Mouse (Mus musculus) limb, embryonic 11.5 days (tissue): Measurements from ENCODE around the gene Tmem221. TPM values are rescaled to one million over a fixed set of nuclear protein-coding genes. Genes with fewer than 3 reads are reported as not detected.
"Not testable (repeated sequence)": the region's sequence is repeated elsewhere in the genome, so short reads cannot be mapped to it uniquely, and the experiment has no call there.

Experiments used
- ATAC-seq: fragments of 200-750 bp; cut with Nextera tagmentation; 2 replicates; pipeline ENCODE4 v1.8.0; 2017; ENCODE audit warnings: low read depth; ENCODE audit not compliant: insufficient number of reproducible peaks, low FRiP score, low TSS enrichment
- DNase-seq: peaks from one replicate; pipeline ENCODE4 v3.0.0-alpha.2; 2015; ENCODE audit warnings: low spot score
- H3K27ac ChIP-seq: fragments of 300-500 bp; sonication (generic); replicated peaks from 2 replicates; pipeline ENCODE4 v1.5.1; 2014; ENCODE audit warnings: low read depth, mild to moderate bottlenecking, low read length
- H3K27me3 ChIP-seq: fragments of 300-500 bp; sonication (generic); 2 replicates; pipeline ENCODE4 v1.6.1; 2014; ENCODE audit warnings: mild to moderate bottlenecking, low read length, mixed read lengths; ENCODE audit not compliant: control insufficient read depth, insufficient read depth
- H3K36me3 ChIP-seq: fragments of 300-500 bp; sonication (generic); 2 replicates; pipeline ENCODE4 v1.6.1; 2014; ENCODE audit warnings: mild to moderate bottlenecking, low read length, moderate library complexity, mixed read lengths; ENCODE audit not compliant: control insufficient read depth, insufficient read depth
- H3K4me1 ChIP-seq: fragments of 300-500 bp; sonication (generic); 2 replicates; pipeline ENCODE4 v1.6.1; 2014; ENCODE audit warnings: low read length, mixed read lengths; ENCODE audit not compliant: control insufficient read depth, insufficient read depth
- H3K4me2 ChIP-seq: fragments of 300-500 bp; sonication (generic); 2 replicates; pipeline ENCODE4 v1.6.1; 2014; ENCODE audit warnings: low read depth, mild to moderate bottlenecking, moderate library complexity; ENCODE audit not compliant: severe bottlenecking
- H3K4me3 ChIP-seq: fragments of 300-500 bp; sonication (generic); 2 replicates; pipeline ENCODE4 v1.5.1; 2014; ENCODE audit warnings: low read depth, low read length
- H3K9ac ChIP-seq: fragments of 300-500 bp; sonication (generic); 2 replicates; pipeline ENCODE4 v1.6.1; 2014; ENCODE audit warnings: mild to moderate bottlenecking, low read length
- H3K9me3 ChIP-seq: fragments of 300-500 bp; sonication (generic); 2 replicates; pipeline ENCODE4 v1.6.1; 2016; ENCODE audit warnings: low read length; ENCODE audit not compliant: control insufficient read depth
- WGBS: fragments of 180-500 bp; shearing (Covaris S2); extraction: QIAGEN DNeasy Blood & Tissue Kit; methylation state at CpG from one replicate; pipeline ENCODE4 v1.1.7; 2014; 5-methylcytosine and 5-hydroxymethylcytosine counted together
- polyA plus RNA-seq: library from polyadenylated mRNA; unstranded; fragments of >200 nt; fragmentation: Nextera tagmentation; extraction: Ambion mirVana; gene quantifications from 2 replicates; pipeline ENCODE4 v1.2.1, GENCODE M21; 2014

Gene Tmem221
- polyA plus RNA-seq, 1 experiment from 2014 or later = 0.27 TPM

- not testable (repeated sequence) for H3K9ac ChIP-seq, H3K27me3 ChIP-seq, H3K27ac ChIP-seq, H3K4me2 ChIP-seq, H3K4me3 ChIP-seq, ATAC-seq, H3K4me1 ChIP-seq, H3K9me3 ChIP-seq, H3K36me3 ChIP-seq
- 42% methylated on average over 9 of the region's 10 CpGs for WGBS
- DNase-seq = peak; percentile 83
Observed at GRCm38 (mm10) chr8:71519037-71519825, 39.4 kb downstream of the Tmem221 start.

GRCm38 (mm10) chr8:71516786-71517185 lies 41.9 kb downstream of the Tmem221 start:
- H3K9ac ChIP-seq = no peak overlapping the region
- H3K27me3 ChIP-seq = no peaks in the 10 kb centered on the region
- WGBS = 22% methylated on average over 6 of the region's 6 CpGs
- no peak overlapping the region for H3K4me2 ChIP-seq
- ATAC-seq (no peak), DNase-seq (peak; percentile 18)
- no peak overlapping the region for H3K4me3 ChIP-seq
- H3K36me3 ChIP-seq = no peaks in the 10 kb centered on the region
- no peaks in the 10 kb centered on the region for H3K4me1 ChIP-seq
- no peaks in the 10 kb centered on the region for H3K9me3 ChIP-seq
- H3K27ac ChIP-seq = no peak overlapping the region

GRCm38 (mm10) chr8:71515043-71515442 lies 43.6 kb downstream of the Tmem221 start:
- no peak overlapping the region for H3K4me2 ChIP-seq
- DNase-seq = no peak
- no peak overlapping the region for H3K4me3 ChIP-seq
- no peaks in the 10 kb centered on the region for H3K9me3 ChIP-seq
- no peak overlapping the region for H3K27ac ChIP-seq
- 71% methylated on average over 5 of the region's 5 CpGs for WGBS
- H3K36me3 ChIP-seq = no peaks in the 10 kb centered on the region
- H3K27me3 ChIP-seq = no peaks in the 10 kb centered on the region
- ATAC-seq = no peak
- H3K4me1 ChIP-seq = no peaks in the 10 kb centered on the region
- no peak overlapping the region for H3K9ac ChIP-seq

DNA sequence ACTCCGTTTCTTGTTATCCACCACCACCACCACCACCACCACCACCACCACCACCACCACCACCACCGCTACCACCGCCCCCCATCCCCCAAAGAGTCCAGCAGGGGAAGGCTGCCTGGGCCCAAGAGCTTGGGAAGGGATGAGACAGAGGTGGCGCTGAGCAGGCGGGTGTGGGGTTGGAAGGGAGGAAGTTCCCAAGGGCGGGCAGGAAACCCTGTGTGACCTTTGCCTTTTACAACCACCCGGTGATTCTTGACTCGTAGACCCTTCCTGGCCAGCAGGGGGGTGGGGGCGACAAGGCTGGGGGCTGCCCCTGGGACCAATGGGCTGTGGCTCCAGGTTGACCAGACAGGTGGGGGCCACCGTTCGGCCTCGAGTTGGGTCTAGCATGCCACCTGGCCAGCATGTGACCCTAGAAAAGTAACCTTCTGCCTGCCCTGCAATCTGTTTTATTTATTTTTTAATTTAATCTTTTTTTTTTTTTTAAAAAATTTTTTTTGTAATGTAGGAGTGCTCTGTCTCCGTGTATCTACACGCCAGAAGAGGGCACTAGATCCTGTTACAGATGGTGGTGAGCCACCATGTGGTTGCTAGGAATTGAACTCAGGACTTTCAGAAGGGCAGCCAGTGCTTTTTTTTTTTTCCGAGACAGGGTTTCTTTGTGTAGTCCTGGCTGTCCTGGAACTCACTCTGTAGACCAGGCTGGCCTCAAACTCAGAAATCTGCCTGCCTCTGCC lies 45.5 kb downstream of the Tmem221 start:
- Histone ChIP-seq H3K4me1 (no peaks in the 10 kb centered on the region), H3K36me3 (no peaks in the 10 kb centered on the region), H3K4me3 (no peak overlapping the region), H3K27ac (no peak overlapping the region), H3K4me2 (no peak overlapping the region), H3K27me3 (peaks cover 11% of the 10 kb centered on the region), H3K9ac (no peak overlapping the region), H3K9me3 (no peaks in the 10 kb centered on the region)
- 69% methylated on average over 15 of the region's 15 CpGs for WGBS
- ATAC-seq = no peak
- no peak for DNase-seq

GRCm38 (mm10) chr8:71511644-71512043 lies 47.0 kb downstream of the Tmem221 start, which contains the start of gene Plvap:
Gene Plvap, minus strand, starts transcription at chr8:71511752.
- DNase-seq = no peak
- 52% methylated on average over 12 of the region's 14 CpGs for WGBS
- H3K9me3 ChIP-seq = no peaks in the 10 kb centered on the region
- peaks cover 25% of the 10 kb centered on the region for H3K27me3 ChIP-seq
- ATAC-seq = no peak
- H3K4me2 ChIP-seq = no peak within 1 kb of the TSS
- H3K4me1 ChIP-seq = no peaks in the 10 kb centered on the region
- no peak within 1 kb of the TSS for H3K4me3 ChIP-seq
- H3K9ac ChIP-seq = no peak within 1 kb of the TSS
- no peaks in the 10 kb centered on the region for H3K36me3 ChIP-seq
- H3K27ac ChIP-seq = no peak within 1 kb of the TSS

- H3K27ac ChIP-seq = no peak overlapping the region
- H3K4me2 ChIP-seq = peak overlapping the region; percentile 15; the same call in 1 of the 2 replicates
- ATAC-seq = no peak
- H3K36me3 ChIP-seq = no peaks in the 10 kb centered on the region
- H3K9me3 ChIP-seq = no peaks in the 10 kb centered on the region
- WGBS = 40% methylated on average over 2 of the region's 2 CpGs
- H3K4me1 ChIP-seq = no peaks in the 10 kb centered on the region
- H3K27me3 ChIP-seq = peaks cover 27% of the 10 kb centered on the region
- no peak overlapping the region for H3K4me3 ChIP-seq
- no peak for DNase-seq
- H3K9ac ChIP-seq = no peak overlapping the region
Observed at GRCm38 (mm10) chr8:71509316-71509715, 49.4 kb downstream of the Tmem221 start.

GRCm38 (mm10) chr8:71507589-71508104 lies 51.0 kb downstream of the Tmem221 start:
- H3K9me3 ChIP-seq = no peaks in the 10 kb centered on the region
- H3K27me3 ChIP-seq = peaks cover 27% of the 10 kb centered on the region
- no peaks in the 10 kb centered on the region for H3K36me3 ChIP-seq
- ATAC-seq (peak; percentile 65), DNase-seq (peak; percentile 88)
- H3K9ac ChIP-seq = peak overlapping the region; percentile 47
- H3K4me1 ChIP-seq = no peaks in the 10 kb centered on the region
- WGBS = under 1% methylated on average over 61 of the region's 61 CpGs
- H3K4me2 ChIP-seq = peak overlapping the region; percentile 77
- no peak overlapping the region for H3K27ac ChIP-seq
- H3K4me3 ChIP-seq = peak overlapping the region; percentile 43

DNA sequence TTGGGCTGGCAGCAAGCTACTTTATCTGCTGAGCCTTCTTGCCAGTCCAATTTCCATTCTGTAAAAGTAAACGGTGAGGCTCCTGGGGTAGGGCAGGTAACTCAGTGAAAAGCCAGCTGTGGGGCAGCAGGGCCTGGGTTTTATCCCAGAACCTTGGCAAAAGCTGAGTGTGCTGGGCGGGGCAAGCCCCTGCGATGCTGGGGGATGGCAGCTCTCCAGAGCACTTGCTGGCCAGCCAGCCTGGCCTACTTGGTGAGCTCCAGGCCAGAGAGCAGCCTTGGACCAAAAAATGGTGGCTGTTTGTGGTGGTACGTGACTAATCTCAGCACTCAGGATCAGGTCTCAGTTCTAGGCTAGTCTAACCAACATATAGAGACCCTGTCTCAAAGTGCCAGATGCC lies 52.7 kb downstream of the Tmem221 start:
- ATAC-seq (no peak), DNase-seq (no peak)
- Histone ChIP-seq H3K9ac (no peak overlapping the region), H3K27ac (no peak overlapping the region), H3K4me1 (no peaks in the 10 kb centered on the region), H3K4me3 (no peak overlapping the region), H3K4me2 (no peak overlapping the region), H3K36me3 (no peaks in the 10 kb centered on the region), H3K9me3 (no peaks in the 10 kb centered on the region), H3K27me3 (peaks cover 27% of the 10 kb centered on the region)
- 87% methylated on average over 4 of the region's 4 CpGs for WGBS
